Mouse (Mus musculus) frontal cortex, postnatal 14 days (tissue): Measurements from ENCODE around the gene Hoxa11.

Experiments
- DNase-seq, 2 experiments: peaks; one replicate each; pipeline ENCODE4 v3.0.0; 2022; ENCODE audit warnings: low spot score in 2 of 2

Hoxa11 gene

DNA sequence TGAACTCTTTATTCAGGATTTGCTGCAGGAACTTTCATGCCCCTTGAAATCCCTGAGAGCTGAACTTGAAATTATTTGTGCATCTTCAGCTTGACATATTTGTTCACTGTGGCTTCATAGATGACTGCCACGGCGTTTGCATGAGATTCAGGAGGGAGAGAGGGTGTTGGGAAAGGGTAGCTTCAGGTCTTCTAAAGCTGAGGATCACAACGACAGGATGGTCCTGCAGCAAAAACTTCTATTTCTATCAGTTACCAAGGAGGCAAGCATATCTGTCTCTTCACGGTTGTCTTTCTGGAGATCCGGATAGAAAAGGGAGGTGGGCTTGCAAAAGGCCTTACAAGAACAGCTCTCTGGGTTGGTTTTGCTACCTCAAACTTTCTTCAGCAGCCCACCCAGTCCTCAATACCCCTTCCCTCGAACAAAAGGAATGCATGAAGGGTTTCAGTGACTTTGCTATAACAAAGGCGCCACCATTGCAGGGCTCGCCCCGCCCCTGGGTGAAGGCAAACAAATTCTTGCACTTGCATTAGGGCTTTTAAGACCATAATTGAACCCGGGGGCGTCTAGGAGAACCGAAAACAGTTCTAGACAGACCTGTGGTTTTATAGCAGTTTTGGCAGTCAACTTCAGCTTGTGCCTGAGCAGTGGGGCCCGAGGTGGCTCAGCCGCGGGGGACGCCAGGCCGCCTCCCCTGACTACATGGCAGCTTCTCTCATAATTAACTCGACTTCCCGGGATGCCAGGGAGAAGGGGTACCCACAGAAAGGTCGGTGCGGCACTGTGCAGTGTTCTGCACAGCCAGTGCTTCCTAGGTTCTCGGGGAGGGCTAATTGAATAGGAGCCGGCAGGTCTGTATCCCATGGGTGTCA lies 2.4 kb upstream of the Hoxa11 start:
- no peak for DNase-seq

DNA sequence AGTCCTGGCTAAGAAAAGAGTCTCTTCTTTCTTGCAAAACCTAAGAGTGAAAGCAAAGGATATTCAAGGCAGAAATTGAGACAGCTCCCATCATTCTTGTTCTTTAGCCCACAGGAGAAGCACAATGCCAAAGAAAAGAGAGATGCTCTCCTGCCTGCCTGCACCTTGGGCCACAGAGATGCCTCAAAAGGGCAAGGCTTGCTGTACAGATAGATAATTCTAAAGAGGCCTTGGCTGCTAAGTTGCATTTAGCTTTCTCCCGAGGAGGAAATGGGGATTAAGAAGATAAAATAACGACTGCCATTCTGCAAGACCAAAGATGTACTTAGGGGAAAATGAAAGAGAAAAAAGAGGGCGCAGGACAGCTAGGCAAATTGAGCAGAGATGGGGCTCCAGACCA lies 1.3 kb upstream of the Hoxa11 start:
- DNase-seq = no peak

DNA sequence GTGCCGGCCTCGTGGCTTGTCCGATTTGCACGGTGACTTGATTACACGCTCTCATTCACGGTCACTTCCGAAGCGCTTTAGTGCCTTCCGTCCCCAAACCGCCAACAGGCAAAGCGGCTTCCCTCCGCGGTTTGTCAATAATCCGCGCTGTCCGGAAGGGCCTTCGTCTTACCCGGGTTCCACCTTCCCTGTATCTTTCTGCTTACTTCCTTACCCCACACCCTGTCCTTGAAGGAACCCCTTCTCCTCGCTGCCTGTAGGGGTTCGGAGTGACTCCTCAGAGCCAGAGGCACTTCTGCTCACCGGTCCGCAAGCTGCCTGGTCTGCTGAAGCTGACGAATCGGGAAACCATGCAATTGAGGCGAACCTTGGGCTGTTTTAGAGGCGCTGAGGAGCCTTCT lies 793 bp upstream of the Hoxa11 start:
- no peak for DNase-seq

DNA sequence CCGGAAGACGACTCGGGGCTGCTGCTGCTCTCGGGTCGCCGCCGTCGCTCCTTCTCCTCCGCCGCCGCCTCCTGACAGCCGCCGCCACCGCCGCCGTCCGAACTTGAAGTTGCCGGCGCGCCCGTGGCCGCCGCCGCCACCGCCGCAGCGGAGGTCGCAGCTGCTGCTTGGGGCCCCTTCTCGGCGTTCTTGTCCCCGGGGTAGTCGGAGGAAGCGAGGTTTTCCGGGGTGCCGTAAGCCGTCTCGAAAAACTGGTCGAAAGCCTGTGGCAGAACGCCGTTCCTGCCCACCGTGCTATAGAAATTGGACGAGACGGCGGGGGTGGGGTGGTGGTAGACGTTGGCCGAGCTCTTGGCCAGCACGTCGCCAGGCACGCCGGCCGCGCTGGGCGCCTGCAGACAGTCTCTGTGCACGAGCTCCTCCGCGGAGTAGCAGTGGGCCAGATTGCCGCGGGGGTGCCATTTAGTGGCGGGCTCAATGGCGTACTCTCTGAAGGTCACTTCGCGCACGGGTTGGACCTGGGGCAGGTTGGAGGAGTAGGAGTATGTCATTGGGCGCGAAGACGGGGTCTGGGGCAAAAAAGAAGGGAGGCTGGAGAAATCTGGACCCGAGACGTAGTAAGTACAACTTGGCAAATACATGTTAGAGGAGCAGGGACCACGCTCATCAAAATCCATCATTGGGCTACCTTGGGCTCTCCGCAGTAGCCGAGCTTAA lies 412 bp downstream of the Hoxa11 start:
- no peak for DNase-seq

DNA sequence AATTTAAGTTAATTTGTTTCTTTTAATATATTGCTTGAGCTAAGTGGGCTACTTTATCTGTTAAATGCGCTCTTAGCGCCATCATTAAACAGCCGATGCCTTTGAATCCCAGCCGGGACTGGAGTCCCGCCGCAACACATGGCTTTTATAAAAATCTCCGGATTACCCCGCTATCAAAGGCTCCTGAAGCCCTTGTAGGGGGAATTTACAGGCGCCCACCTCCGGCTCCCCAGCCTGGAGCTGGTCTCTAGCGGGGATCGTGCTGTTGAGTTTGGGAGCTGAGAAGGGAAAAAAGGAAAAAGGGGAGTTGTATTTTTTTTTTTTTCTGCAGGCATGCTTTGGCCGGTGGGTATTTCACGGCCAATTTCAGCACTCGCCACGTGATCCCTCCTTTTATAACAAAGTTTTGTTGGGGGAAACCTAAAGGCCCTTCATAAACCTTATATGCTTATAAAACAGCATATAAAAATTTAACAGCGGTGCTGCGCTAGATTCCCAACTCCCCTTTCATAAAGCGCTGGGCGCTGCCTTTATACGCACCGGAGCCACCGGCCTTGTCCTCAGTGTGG lies 1.1 kb downstream of the Hoxa11 start:
- DNase-seq = no peak

- no peak for DNase-seq
These were observed 1.9 kb downstream of the Hoxa11 start for GRCm38 (mm10) chr6:52243681-52244121.

DNA sequence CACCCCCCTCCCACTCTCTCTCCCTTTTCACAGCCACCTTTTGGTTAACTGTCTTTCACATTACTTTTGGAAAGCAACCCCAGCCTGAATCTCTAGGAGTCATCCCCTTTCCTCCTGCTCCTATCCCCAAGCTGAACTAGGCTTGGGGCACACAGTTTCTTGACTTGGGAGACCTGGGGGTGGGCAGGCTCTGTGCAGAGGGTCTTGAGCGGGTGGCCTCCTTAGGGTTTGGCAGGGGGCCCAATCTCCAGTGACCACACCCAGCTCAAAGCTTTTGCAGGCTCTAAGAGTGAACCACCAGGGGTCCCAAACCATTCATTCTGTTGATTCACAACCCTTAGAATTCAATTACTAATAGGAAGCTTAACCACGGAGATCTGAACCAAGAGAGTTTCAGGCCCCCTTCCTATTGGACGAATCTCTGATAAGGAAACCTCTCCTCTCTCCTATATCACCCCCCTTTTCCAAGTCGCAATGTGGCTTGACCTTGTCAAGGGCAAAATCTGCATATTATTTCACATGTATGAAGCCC lies 2.7 kb downstream of the Hoxa11 start:
- DNase-seq = no peak

DNA sequence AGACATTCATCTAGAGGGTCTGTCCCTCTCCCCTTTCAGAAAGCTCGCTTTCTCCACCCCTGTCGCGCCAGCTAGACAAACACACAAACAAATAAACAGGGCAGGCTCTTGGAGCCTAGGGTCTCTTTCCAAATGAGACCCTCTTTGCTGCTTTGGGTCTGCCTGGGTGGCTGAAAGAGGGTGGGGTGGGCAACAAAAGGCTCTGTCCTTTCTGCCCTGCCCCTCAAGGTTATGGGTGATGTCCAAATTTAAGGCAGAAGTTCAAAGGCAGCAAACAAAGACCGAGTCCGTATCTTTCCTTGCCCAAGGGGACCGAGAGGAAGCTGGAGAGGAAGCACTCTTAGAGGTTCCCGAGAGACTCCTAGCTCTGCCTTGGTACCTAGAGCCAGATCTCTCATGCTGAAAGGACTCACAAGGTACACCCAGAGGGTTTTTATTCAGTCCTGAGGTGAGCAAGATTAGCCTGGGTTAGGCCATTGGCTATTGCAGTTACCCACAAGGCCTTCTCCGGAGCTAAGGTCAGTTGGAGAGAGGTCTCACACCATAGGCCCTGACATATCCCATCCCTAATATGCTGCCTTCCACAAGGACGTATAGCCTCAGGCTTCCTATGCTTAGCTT lies 4.5 kb downstream of the Hoxa11 start:
- DNase-seq = no peak

DNA sequence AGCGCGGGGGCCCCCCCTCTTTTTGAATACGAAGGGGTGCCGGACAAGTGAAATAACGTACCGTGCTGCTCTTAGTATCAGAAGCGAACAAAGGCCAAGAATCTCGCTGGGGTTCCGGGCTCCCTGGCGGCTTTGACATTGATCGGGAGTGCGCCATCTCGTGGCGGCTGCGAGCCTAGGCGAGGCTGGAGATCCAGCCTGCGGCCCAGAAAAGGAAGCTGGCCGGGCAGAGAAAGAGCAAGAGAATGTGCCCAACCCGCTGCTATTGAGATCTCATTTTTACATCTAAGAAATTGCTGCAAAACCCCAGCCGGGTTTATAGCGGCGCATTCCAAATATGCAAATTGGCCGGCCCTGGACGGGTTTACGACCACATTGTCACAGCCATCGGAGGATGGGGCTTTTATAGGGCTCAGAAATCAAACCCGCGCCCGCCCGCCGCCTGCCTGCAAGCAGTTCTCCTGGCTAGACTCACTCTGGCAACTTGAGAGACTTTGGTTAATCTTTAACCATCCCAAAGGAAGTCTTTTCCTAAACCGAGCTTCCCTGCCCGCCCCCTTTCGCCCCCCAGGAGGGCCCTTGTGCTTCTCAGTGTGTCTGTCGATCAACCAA lies 5.1 kb downstream of the Hoxa11 start, which contains the start of gene Hoxa10:
Gene Hoxa10 (minus strand): TSS at position 466 of the 612 bp plus-strand sequence.
- DNase-seq = no peak

DNA sequence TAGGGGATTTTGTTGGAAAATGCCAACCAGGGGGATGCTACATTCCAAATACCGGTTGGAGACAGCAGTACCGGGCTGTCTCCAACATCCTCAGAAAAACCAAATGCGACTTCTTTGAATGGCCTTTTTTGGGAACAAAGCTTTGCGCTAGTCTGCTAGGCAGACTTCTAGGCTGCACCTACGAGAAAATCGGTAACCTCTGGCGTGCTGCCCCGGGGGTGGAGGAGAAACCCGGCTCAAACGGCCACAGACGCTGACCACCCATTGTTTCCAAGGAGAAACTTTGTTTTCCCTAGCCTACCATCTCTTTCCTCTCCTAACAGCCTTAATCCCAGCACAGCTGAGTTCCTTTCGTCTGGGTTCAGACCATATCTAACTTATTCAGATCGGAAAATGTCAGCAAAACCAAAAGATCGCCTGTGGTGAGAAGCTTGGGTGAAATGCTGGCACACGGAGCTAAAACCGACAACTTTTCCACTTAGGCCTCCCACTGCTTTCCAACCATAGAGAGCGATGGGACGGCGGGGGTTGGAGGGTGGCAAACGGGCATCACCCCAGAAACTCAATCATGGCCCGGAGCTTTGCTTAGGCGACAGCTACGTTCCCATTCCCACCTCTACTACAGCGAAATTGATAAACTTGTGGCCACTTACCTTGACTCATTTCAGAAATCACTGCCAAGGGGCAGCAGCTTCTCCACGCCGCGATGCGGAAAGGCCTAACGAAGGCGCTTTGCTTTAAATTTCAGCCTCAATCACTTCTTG lies 5.8 kb downstream of the Hoxa11 start:
- DNase-seq = no peak

GRCm38 (mm10) chr6:52238976-52239375 lies 6.6 kb downstream of the Hoxa11 start:
- no peak for DNase-seq

DNA sequence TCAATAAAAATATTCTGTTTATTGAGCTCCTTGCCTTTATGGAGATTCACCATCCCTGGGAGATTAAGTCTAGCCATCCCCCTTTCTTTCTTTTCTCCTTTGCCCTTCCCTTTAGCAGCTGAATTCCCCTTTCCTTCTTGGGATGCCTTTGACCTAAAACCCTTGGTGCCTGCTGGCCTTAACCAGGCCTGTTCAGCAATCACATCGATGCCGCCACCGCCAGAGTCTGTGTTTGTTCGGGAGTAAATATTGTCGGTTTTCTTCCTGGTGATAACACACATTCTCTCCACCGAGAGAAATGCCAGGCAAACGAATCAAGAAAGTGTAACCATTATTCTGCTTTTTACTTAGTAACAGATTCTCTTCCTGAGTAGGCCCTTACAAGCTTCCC lies 7.5 kb downstream of the Hoxa11 start:
- DNase-seq = no peak

GRCm38 (mm10) chr6:52237346-52238154 lies 8.1 kb downstream of the Hoxa11 start:
- no peak for DNase-seq

GRCm38 (mm10) chr6:52236806-52237205 lies 8.8 kb downstream of the Hoxa11 start:
- DNase-seq = no peak

DNA sequence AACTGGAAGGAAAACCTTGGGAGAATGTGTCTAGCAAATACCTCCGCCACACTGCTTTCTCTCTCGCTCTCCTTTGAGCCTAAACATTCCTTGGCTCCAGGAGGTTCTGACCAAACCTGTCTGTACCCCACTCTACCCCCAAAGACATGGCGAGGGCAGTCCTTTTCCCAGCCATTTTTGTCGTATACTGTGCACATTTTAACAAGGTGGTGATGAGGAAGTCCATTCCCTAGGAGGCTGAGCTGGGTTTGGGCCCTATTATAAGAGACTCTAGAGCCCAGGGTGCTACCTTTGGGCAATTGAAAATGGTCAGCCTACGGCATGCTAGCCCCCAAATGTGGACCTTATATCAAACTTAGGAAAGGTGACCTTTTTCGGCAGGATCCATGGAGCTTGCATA lies 9.7 kb downstream of the Hoxa11 start:
- no peak for DNase-seq

DNA sequence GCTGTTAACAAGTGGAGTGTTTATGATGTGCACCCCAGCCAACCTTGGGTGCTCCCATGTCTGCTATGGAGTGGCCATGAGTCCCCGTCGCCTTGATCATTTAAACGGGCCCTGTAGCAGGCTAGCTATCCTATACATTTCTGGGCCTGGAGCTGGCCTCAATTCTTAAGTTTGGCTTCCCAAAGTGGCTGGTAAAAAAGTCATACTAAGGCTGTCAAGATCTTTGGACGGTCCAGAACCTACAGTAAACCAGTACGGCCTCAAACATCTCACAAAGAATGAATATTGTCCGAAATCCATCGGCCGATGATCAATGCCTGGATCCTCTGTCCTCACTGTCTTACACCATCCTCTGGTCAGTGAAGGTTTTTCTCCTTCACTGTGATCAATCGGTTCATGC lies 10.3 kb downstream of the Hoxa11 start:
- no peak for DNase-seq

DNA sequence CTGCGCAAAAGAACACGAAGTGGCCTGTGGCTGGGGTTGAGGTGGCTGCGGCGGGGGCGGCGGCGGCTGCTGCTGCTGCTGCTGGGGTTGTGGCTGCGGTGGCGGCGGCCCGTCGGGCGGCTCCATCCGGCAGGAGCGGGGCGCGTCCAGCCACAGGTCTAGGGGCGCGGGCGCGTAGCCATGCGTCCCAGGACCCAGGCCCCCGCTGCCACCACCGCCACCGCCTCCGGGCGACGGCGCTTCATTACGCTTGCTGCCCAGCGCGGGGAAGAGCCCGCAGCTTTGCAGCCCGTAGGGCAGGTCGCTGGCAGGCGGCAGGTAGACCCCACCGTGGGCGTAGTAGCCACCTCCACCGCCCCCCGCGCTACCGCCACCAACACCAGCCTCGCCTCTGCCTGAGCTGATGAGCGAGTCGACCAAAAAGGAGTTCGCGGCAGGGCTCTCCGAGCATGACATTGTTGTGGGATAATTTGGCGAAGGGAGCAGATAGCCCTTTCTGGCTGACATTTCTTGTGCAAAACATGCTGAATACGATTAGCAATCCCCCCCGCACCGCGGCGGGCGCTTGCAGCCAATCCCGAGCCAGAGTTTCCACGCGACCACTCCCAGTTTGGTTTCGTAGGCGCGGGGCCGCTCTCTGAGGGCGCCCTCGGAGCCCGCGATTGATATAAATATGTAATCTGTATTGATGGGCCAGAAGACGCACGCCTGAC lies 11.0 kb downstream of the Hoxa11 start:
- DNase-seq = no peak

GRCm38 (mm10) chr6:52233546-52234427 lies 11.8 kb downstream of the Hoxa11 start:
- no peak for DNase-seq
